ENCODE assay signal across 28 mouse cellular contexts in the genomic region with DNA sequence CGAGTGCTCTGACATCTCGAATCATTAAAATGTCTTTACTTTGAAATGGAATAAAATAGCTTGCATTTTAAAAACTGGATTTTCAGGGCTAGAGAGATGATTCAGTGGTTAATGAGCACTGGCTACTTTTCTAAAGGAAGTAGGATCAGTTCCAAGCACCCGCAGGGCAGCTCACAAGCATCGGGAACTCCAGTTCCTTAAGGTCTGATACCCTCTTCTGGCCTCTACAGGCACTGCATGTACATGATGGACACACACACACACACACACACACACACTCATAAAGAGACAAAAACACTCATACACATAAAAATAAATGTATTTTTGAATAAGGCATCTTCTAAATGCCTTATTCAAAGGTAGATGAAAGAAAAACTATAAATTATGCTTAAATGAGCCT. TPM values are rescaled to one million over a fixed set of nuclear protein-coding genes. Genes with fewer than 3 reads are reported as not detected.
"Had no signal": no experiment of that assay in that cellular context is flagged by ENCODE, and none has a peak within 500 bp of the region (broad histone marks: within the 10 kb centered on the region; RNA-seq: fewer than 3 reads in every experiment).

No protein-coding gene starts in this region.

- H3K36me3 ChIP-seq: heart, embryonic 13.5 days; heart, embryonic 15.5 days; hindbrain, embryonic 15.5 days; limb, embryonic 10.5 days; limb, embryonic 12.5 days; liver, embryonic 13.5 days had no signal

- H3K4me2 ChIP-seq: heart, embryonic 11.5 days; heart, embryonic 13.5 days; heart, embryonic 15.5 days; hindbrain, embryonic 13.5 days; hindbrain, embryonic 15.5 days; limb, embryonic 12.5 days; liver, embryonic 11.5 days; liver, embryonic 13.5 days had no signal

- H3K9me3 ChIP-seq: heart, embryonic 15.5 days; hindbrain, embryonic 13.5 days; hindbrain, embryonic 15.5 days; limb, embryonic 10.5 days had no signal

- H3K27ac ChIP-seq: heart, adult 2 months; heart, embryonic 13.5 days; heart, embryonic 15.5 days; hindbrain, embryonic 13.5 days; hindbrain, embryonic 15.5 days; hindbrain, postnatal 0 days; layer of hippocampus, adult 2 months; left cerebral cortex, adult 2 months; limb, embryonic 12.5 days; liver, embryonic 13.5 days had no signal

- H3K27me3 ChIP-seq: hindbrain, embryonic 15.5 days; liver, embryonic 13.5 days had no signal

- ATAC-seq: hindbrain, postnatal 0 days; intestine, embryonic 16.5 days had no signal

- H3K9ac ChIP-seq: heart, embryonic 13.5 days; heart, embryonic 15.5 days; hindbrain, embryonic 13.5 days; hindbrain, embryonic 15.5 days; limb, embryonic 12.5 days; liver, embryonic 13.5 days had no signal

- H3K4me3 ChIP-seq: heart, adult 2 months; heart, embryonic 13.5 days; heart, embryonic 15.5 days; hindbrain, embryonic 13.5 days; hindbrain, embryonic 15.5 days; layer of hippocampus, adult 2 months; left cerebral cortex, adult 2 months; limb, embryonic 10.5 days; limb, embryonic 12.5 days; liver, embryonic 13.5 days had no signal

- DNase-seq: gastrocnemius, postnatal 14 days; gastrocnemius, postnatal 36 days; heart, adult 11 months; heart, adult 2 months; heart, postnatal 14 days; heart, postnatal 36 days; kidney, adult 18-20 months; kidney, adult 8-10 months; kidney, postnatal 10 days; kidney, postnatal 25 days; liver had no signal

RNA-seq across cellular contexts. Expression of a gene that starts 51.0 kb away (rescaled TPM):
- total RNA-seq: gastrocnemius, adult 18-20 months; gastrocnemius, postnatal 36 days; hematopoietic stem cell, adult 5-6 weeks had no signal
- polyA plus RNA-seq: gonadal fat pad, adult 2 months; heart, postnatal 0 days had no signal
